Mouse (Mus musculus) spleen, adult 2 months (tissue): ENCODE measurements around the gene Pla2g10.
"Not testable (repeated sequence)": the region's sequence is repeated elsewhere in the genome, so short reads cannot be mapped to it uniquely, and the experiment has no call there.

ENCODE experiments used
- CTCF ChIP-seq: fragments of 200-500 bp; IDR thresholded peaks from 2 replicates; pipeline ENCODE4 v1.5.1; 2011; ENCODE audit warnings: mild to moderate bottlenecking, inconsistent platforms; ENCODE audit not compliant: insufficient read depth, insufficient read length, insufficient replicate concordance; ENCODE audit errors: extremely low read depth
- POLR2A ChIP-seq: fragments of 200-500 bp; IDR thresholded peaks from 2 replicates; pipeline ENCODE4 v1.6.1; 2011; ENCODE audit warnings: low read depth, low read length, inconsistent platforms

GRCm38 (mm10) chr16:13771603-13772002 lies 40.8 kb upstream of the Pla2g10 start:
- TF ChIP-seq POLR2A, CTCF: not testable (repeated sequence)
